In genomic region chr4:72766386-72766785, GRCm38 (mm10) we compare ENCODE assay signal across 18 mouse cellular contexts.
A peak's percentile ranks its signal among the peaks of the same experiment; 100 is the strongest.
DNase-seq lines count a peak whose midpoint lies in the region; ATAC-seq lines count a peak whose summit lies in the region.
"Had no signal": no experiment of that assay in that cellular context is flagged by ENCODE, and none has a peak within 500 bp of the region (broad histone marks: within the 10 kb centered on the region; RNA-seq: fewer than 3 reads in every experiment).

No protein-coding gene starts in this region.

- H3K4me1 ChIP-seq in forebrain, embryonic 13.5 days, result peaks cover 6% of the 10 kb centered on the region; the same call in 1 of the 2 replicates
- no peaks in the 10 kb centered on the region for H3K4me1 ChIP-seq in forebrain, embryonic 10.5 days
- no peaks in the 10 kb centered on the region for H3K4me1 ChIP-seq in hindbrain, embryonic 16.5 days (ENCODE audit: control insufficient read depth, insufficient read depth, low read depth, low read length)
- no peaks in the 10 kb centered on the region for H3K4me1 ChIP-seq in neural tube, embryonic 12.5 days
- H3K4me1 ChIP-seq: limb, embryonic 10.5 days; liver, embryonic 13.5 days had no signal

- ATAC-seq in forebrain, embryonic 13.5 days, result peak; percentile 84
- peak; percentile 83 for ATAC-seq in hindbrain, embryonic 16.5 days
- peak; percentile 77 for ATAC-seq in neural tube, embryonic 12.5 days (ENCODE audit: low FRiP score, low read depth)
- ATAC-seq in cerebellum, adult (ENCODE audit: insufficient number of reproducible peaks, low FRiP score, low TSS enrichment), result no peak
- ATAC-seq: activated CD4-positive, CD25-positive, alpha-beta regulatory T cell, adult 4 months had no signal

- H3K27me3 ChIP-seq in forebrain, embryonic 13.5 days, result no peaks in the 10 kb centered on the region
- H3K27me3 ChIP-seq in forebrain, embryonic 10.5 days (ENCODE audit: poor library complexity, severe bottlenecking), result no peaks in the 10 kb centered on the region
- no peaks in the 10 kb centered on the region for H3K27me3 ChIP-seq in hindbrain, embryonic 16.5 days (replicated peaks; ENCODE audit: control insufficient read depth, insufficient read depth, low read length)
- no peaks in the 10 kb centered on the region for H3K27me3 ChIP-seq in neural tube, embryonic 12.5 days (replicated peaks)
- H3K27me3 ChIP-seq: liver, embryonic 13.5 days had no signal

- H3K36me3 ChIP-seq in forebrain, embryonic 13.5 days (ENCODE audit: poor library complexity, severe bottlenecking), result no peaks in the 10 kb centered on the region
- H3K36me3 ChIP-seq in forebrain, embryonic 10.5 days (replicated peaks), result no peaks in the 10 kb centered on the region
- H3K36me3 ChIP-seq in hindbrain, embryonic 16.5 days (ENCODE audit: control insufficient read depth, insufficient read depth, low read length), result no peaks in the 10 kb centered on the region
- H3K36me3 ChIP-seq in neural tube, embryonic 12.5 days, result no peaks in the 10 kb centered on the region
- H3K36me3 ChIP-seq: limb, embryonic 10.5 days; liver, embryonic 13.5 days had no signal

- no peak overlapping the region for H3K27ac ChIP-seq in forebrain, embryonic 13.5 days
- no peak overlapping the region for H3K27ac ChIP-seq in forebrain, embryonic 10.5 days
- no peak overlapping the region for H3K27ac ChIP-seq in hindbrain, embryonic 16.5 days (ENCODE audit: low read depth, low read length)
- H3K27ac ChIP-seq in neural tube, embryonic 12.5 days, result no peak overlapping the region
- H3K27ac ChIP-seq: limb, embryonic 10.5 days; liver, embryonic 13.5 days had no signal

- no peaks in the 10 kb centered on the region for H3K9me3 ChIP-seq in forebrain, embryonic 13.5 days (replicated peaks)
- no peaks in the 10 kb centered on the region for H3K9me3 ChIP-seq in forebrain, embryonic 10.5 days
- H3K9me3 ChIP-seq in hindbrain, embryonic 16.5 days (ENCODE audit: control insufficient read depth, low read length), result no peaks in the 10 kb centered on the region
- H3K9me3 ChIP-seq in neural tube, embryonic 12.5 days, result no peaks in the 10 kb centered on the region
- H3K9me3 ChIP-seq: limb, embryonic 10.5 days; liver, embryonic 13.5 days had no signal

- no peak overlapping the region for H3K4me3 ChIP-seq in forebrain, embryonic 13.5 days
- no peak overlapping the region for H3K4me3 ChIP-seq in forebrain, embryonic 10.5 days
- H3K4me3 ChIP-seq in hindbrain, embryonic 16.5 days (ENCODE audit: low read length), result no peak overlapping the region
- H3K4me3 ChIP-seq in neural tube, embryonic 12.5 days, result no peak overlapping the region
- H3K4me3 ChIP-seq: limb, embryonic 10.5 days; liver, embryonic 13.5 days had no signal

- no peak overlapping the region for H3K9ac ChIP-seq in forebrain, embryonic 13.5 days
- H3K9ac ChIP-seq in hindbrain, embryonic 16.5 days (ENCODE audit: low read depth, low read length), result no peak overlapping the region; the same call in 1 of the 2 replicates
- H3K9ac ChIP-seq in neural tube, embryonic 12.5 days, result no peak overlapping the region
- H3K9ac ChIP-seq: liver, embryonic 13.5 days had no signal

- WGBS in forebrain, embryonic 13.5 days, result 46% methylated on average over 2 of the region's 2 CpGs
- WGBS in forebrain, embryonic 10.5 days, result 92% methylated on average over 2 of the region's 2 CpGs
- WGBS in hindbrain, embryonic 16.5 days, result 37% methylated on average over 2 of the region's 2 CpGs
- 55% methylated on average over 2 of the region's 2 CpGs for WGBS in neural tube, embryonic 12.5 days

- DNase-seq in forebrain, embryonic 10.5 days (ENCODE audit: extremely low spot score, low spot score), result no peak
- DNase-seq in brain, embryonic 18.5 days (ENCODE audit: low read depth, low spot score), result peak; percentile 16
- DNase-seq in ovary, adult 18-20 months (ENCODE audit: low spot score), result no peak
- DNase-seq in heart, adult 11 months, result no peak
- DNase-seq: adrenal gland, postnatal 36 days; cerebellum, postnatal 25 days; heart, postnatal 4 days; kidney, adult 8-10 months; liver, embryonic 13.5 days; lung, postnatal 14 days; right cerebral cortex, postnatal 14 days; thymus, postnatal 4 days had no signal

- no peak overlapping the region for H3K4me2 ChIP-seq in forebrain, embryonic 13.5 days
- H3K4me2 ChIP-seq in hindbrain, embryonic 16.5 days (ENCODE audit: low read length), result no peak overlapping the region
- H3K4me2 ChIP-seq in neural tube, embryonic 12.5 days (replicated peaks), result no peak overlapping the region
- H3K4me2 ChIP-seq: liver, embryonic 13.5 days had no signal
